Mouse (Mus musculus) testis, adult 2 months (tissue): ENCODE measurements around the gene Tbccd1. TPM values are rescaled to one million over a fixed set of nuclear protein-coding genes. Genes with fewer than 3 reads are reported as not detected.

Source experiments
- H3K27ac ChIP-seq: fragments of 200-500 bp; 2 replicates; pipeline ENCODE4 v1.5.1; 2012; ENCODE audit warnings: low read depth, low read length; ENCODE audit not compliant: control insufficient read depth, insufficient read depth
- H3K27me3 ChIP-seq: fragments of 200-500 bp; 2 replicates; pipeline ENCODE4 v1.6.1; 2012; ENCODE audit warnings: mild to moderate bottlenecking, low read length, moderate library complexity; ENCODE audit not compliant: control insufficient read depth, insufficient read depth
- H3K36me3 ChIP-seq: fragments of 200-500 bp; 2 replicates; pipeline ENCODE4 v1.6.1; 2012; ENCODE audit warnings: mild to moderate bottlenecking, low read length; ENCODE audit not compliant: control insufficient read depth, insufficient read depth
- H3K4me1 ChIP-seq: fragments of 200-500 bp; 2 replicates; pipeline ENCODE4 v1.6.1; 2012; ENCODE audit warnings: low read length; ENCODE audit not compliant: control insufficient read depth, insufficient read depth
- H3K4me3 ChIP-seq: fragments of 200-500 bp; 2 replicates; pipeline ENCODE4 v1.5.1; 2012; ENCODE audit warnings: low read depth, mild to moderate bottlenecking, low read length, moderate library complexity, mixed read lengths; ENCODE audit not compliant: control insufficient read depth
- CTCF ChIP-seq: fragments of 200-500 bp; IDR thresholded peaks from 2 replicates; pipeline ENCODE4 v1.5.1; 2012; ENCODE audit warnings: low read depth, mild to moderate bottlenecking, inconsistent platforms, low read length, moderate library complexity; ENCODE audit not compliant: control insufficient read depth, insufficient read depth, insufficient replicate concordance
- POLR2A ChIP-seq: fragments of 200-500 bp; IDR thresholded peaks from 2 replicates; pipeline ENCODE4 v1.6.1; 2012; ENCODE audit warnings: low read depth, mild to moderate bottlenecking, inconsistent platforms, low read length, moderate library complexity; ENCODE audit not compliant: control insufficient read depth
- polyA plus RNA-seq: library from polyadenylated mRNA; depleted of rRNA; stranded (reverse); fragments of >200 nt; gene quantifications from 2 replicates; pipeline ENCODE4 v1.2.3, GENCODE M21; 2012; rRNA removed

Gene Tbccd1
- 21.2 and 22.1 TPM in 2 replicates for polyA plus RNA-seq

- Histone ChIP-seq H3K27me3 (no peaks in the 10 kb centered on the region), H3K36me3 (no peaks in the 10 kb centered on the region), H3K4me3 (peak within 1 kb of the TSS; percentile 97), H3K4me1 (peaks cover 6% of the 10 kb centered on the region), H3K27ac (peak within 1 kb of the TSS; percentile 84)
- TF ChIP-seq CTCF (no peak), POLR2A (peak; percentile 38)
These were observed at the start of gene Tbccd1, which contains the start of gene Dnajb11 for GRCm38 (mm10) chr16:22857431-22858113. Gene Tbccd1 (minus strand): TSS chr16:22857669. Gene Dnajb11 (plus strand): TSS chr16:22857845.

- no peaks in the 10 kb centered on the region for H3K4me1 ChIP-seq
- no peak for TF ChIP-seq POLR2A
- no peak for TF ChIP-seq CTCF
These were observed 43.9 kb upstream of the Tbccd1 start for GRCm38 (mm10) chr16:22901326-22901725.

GRCm38 (mm10) chr16:22899866-22900570, 42.5 kb upstream of the Tbccd1 start:
- no peak overlapping the region for H3K4me3 ChIP-seq
- H3K36me3 ChIP-seq: no peaks in the 10 kb centered on the region
- H3K27me3 ChIP-seq: no peaks in the 10 kb centered on the region
- no peak for TF ChIP-seq POLR2A
- TF ChIP-seq CTCF: no peak
- H3K4me1 ChIP-seq: no peaks in the 10 kb centered on the region; the same call in 1 of the 2 replicates
- no peak overlapping the region for H3K27ac ChIP-seq

More at GRCm38 (mm10) chr16:22901326-22901725, 43.9 kb upstream of the Tbccd1 start:
- H3K36me3 ChIP-seq: no peaks in the 10 kb centered on the region
- H3K27ac ChIP-seq: no peak overlapping the region
- H3K4me3 ChIP-seq: no peak overlapping the region
- no peaks in the 10 kb centered on the region for H3K27me3 ChIP-seq

GRCm38 (mm10) chr16:22899346-22899745, 41.9 kb upstream of the Tbccd1 start:
- H3K4me3 ChIP-seq: no peak overlapping the region
- no peak overlapping the region for H3K27ac ChIP-seq
- H3K4me1 ChIP-seq: peaks cover 3% of the 10 kb centered on the region
- no peaks in the 10 kb centered on the region for H3K27me3 ChIP-seq
- TF ChIP-seq POLR2A: no peak
- no peak for TF ChIP-seq CTCF
- no peaks in the 10 kb centered on the region for H3K36me3 ChIP-seq

- Histone ChIP-seq H3K36me3 (no peaks in the 10 kb centered on the region), H3K27ac (no peak overlapping the region), H3K4me1 (peaks cover 3% of the 10 kb centered on the region), H3K4me3 (no peak overlapping the region), H3K27me3 (no peaks in the 10 kb centered on the region)
- no peak for TF ChIP-seq CTCF
- TF ChIP-seq POLR2A: no peak
These were observed 39.1 kb upstream of the Tbccd1 start for GRCm38 (mm10) chr16:22896618-22897017.

- H3K4me3 ChIP-seq: peak overlapping the region; percentile 17; the same call in 1 of the 2 replicates
- H3K4me1 ChIP-seq: peaks cover 3% of the 10 kb centered on the region
- no peaks in the 10 kb centered on the region for H3K27me3 ChIP-seq
- H3K27ac ChIP-seq: no peak overlapping the region
- no peaks in the 10 kb centered on the region for H3K36me3 ChIP-seq
- no peak for TF ChIP-seq CTCF
- no peak for TF ChIP-seq POLR2A
These were observed 36.6 kb upstream of the Tbccd1 start for GRCm38 (mm10) chr16:22894095-22894494.

GRCm38 (mm10) chr16:22891733-22892154, 34.3 kb upstream of the Tbccd1 start:
- peaks cover 3% of the 10 kb centered on the region for H3K4me1 ChIP-seq
- no peaks in the 10 kb centered on the region for H3K36me3 ChIP-seq
- no peaks in the 10 kb centered on the region for H3K27me3 ChIP-seq
- TF ChIP-seq POLR2A (no peak), CTCF (no peak)
- no peak overlapping the region for H3K27ac ChIP-seq
- no peak overlapping the region for H3K4me3 ChIP-seq
